Mouse (Mus musculus) embryo, embryonic 9.5 days (tissue): ENCODE results near the gene Hsd3b1.
"Not testable (repeated sequence)": the region's sequence is repeated elsewhere in the genome, so short reads cannot be mapped to it uniquely, and the experiment has no call there.

Experiments
- DNase-seq: peaks from one replicate; pipeline ENCODE4 v3.0.0-alpha.2; 2017; ENCODE audit errors: extremely low spot score

The Hsd3b1 gene

GRCm38 (mm10) chr3:98859576-98859975 is at the start of gene Hsd3b1:
TSS of gene Hsd3b1 (minus strand) at chr3:98859794.
- DNase-seq, result no peak

DNA sequence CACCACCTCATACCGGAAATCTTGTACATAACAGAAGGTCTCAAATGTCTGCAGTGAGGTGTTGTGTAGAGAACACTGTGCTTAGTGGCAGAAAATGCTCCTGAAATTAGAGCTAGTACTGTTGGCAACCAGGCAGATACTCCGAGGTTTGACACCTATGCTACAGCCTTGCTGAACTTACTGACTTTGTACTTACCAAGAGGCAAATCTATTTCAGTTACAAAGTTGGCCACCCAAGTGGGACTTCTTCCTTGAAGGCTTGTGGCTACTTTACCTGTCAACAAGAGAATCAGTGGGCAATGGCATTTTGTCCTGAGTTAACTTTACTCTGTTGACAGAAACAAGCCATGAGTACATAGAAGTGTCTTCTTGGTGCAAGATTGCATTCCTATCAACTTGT is 38.0 kb upstream of the Hsd3b1 start:
- no peak for DNase-seq

- peak; percentile 27 for DNase-seq
These were observed 35.5 kb upstream of the Hsd3b1 start for GRCm38 (mm10) chr3:98895071-98895601.

GRCm38 (mm10) chr3:98893057-98893772 is 33.6 kb upstream of the Hsd3b1 start, which contains the start of gene Hao2:
TSS of gene Hao2 (minus strand) at chr3:98893239.
- DNase-seq, result no peak

- DNase-seq, result no peak
These were observed 30.8 kb upstream of the Hsd3b1 start for GRCm38 (mm10) chr3:98890430-98890829.

DNA sequence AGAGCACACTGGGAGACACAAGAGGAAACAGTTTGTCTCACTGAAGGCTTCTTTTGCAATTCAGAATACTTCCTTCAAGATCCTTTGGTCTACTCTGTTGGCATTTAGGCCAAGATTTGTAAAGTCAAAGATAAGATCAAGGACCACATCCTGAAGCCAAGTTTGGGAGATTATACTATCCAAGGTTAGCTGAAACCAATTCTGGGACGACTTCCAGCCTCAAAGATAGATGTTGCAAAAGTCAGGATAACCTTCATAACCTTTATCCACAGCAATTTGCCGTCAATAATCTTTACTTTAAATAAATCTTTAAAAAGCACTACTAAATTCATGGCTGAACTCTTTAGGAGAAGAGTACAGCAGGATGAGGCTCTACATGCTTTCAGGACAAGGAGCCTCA is 28.6 kb upstream of the Hsd3b1 start:
- DNase-seq, result no peak

DNA sequence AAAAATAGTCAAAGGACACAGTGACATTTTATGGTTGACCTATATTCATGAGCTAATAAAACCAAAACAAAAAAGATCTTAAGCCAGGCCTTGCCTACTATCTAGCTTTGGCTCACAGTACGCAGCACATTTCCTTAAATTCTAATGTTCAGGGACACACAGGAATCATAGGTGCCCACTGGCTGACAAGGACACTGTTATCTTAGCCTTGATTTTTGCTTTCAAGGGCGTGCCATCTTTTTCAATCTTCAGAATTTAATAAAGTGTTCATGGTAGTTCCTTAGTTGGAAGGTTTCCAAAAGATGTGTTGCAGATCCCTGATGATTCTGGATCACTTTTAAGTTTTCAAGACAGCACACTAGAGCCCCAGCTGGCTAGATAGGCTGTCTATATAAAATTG is 21.2 kb upstream of the Hsd3b1 start:
- DNase-seq, result no peak

- no peak for DNase-seq
These were observed 20.6 kb upstream of the Hsd3b1 start for GRCm38 (mm10) chr3:98880216-98880615.

DNA sequence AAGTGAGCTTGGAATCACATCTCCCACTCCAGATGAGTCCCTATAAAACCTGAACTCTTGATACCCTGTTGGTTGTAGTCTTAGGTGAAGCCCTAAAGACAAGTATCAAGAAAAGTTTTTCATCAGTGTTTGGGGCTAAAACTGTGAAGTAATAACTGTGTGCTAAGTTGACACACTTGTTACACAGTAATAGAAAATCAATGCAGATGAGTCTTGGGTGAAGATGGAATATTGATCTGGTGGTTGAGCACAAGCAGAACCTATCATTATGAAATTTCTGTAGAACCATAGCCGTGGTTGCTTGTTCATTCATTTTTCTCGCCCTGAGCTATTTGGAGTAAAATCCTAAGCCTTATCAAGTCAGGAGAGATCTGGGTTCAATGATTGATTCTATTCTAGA is 8.6 kb upstream of the Hsd3b1 start:
- no peak for DNase-seq

- DNase-seq, result no peak
These were observed 3.2 kb upstream of the Hsd3b1 start for GRCm38 (mm10) chr3:98862800-98863199.

GRCm38 (mm10) chr3:98858051-98858450 is 1.5 kb downstream of the Hsd3b1 start:
- no peak for DNase-seq

- DNase-seq, result no peak
These were observed 2.7 kb downstream of the Hsd3b1 start for GRCm38 (mm10) chr3:98856892-98857291.

DNA sequence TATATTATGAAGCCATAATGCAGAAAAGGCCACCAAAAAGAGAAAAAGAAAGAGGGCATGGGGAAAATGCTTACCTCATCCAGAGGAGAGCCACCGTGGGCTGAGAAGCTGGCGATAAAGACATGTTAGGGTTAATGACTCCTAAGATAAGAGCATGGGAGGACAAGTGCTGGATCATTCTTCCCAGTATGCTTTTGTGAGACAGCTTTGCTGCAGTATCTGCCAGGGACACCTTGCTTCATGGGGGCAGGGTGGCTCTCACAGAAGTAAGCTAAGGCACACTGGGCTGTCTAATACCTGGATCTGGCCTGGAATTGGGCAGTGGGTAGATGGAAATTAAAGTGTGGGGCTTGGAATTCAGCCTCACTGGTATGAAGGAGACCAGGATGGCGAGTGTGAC is 4.4 kb downstream of the Hsd3b1 start:
- DNase-seq, result no peak

DNA sequence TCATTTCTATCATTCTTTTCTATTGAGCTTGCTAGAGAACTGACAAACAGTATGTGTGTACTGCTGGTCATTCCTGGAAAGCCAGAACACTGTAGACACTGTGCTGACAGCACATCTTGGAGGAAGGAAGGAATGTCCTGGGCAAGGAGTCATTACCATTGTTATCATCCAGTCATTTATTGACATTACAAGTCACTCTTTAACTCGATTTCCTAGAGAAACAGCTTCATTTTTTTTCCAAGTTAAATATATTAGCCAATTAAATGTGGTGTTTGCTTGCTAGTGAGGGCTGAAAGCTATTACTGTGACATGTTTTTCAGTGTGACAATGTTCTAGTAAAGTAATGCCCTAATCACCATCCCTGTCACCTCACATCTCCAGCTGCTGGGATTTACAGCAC is 5.9 kb downstream of the Hsd3b1 start:
- no peak for DNase-seq

GRCm38 (mm10) chr3:98853051-98853450 is 6.5 kb downstream of the Hsd3b1 start:
- DNase-seq, result no peak

GRCm38 (mm10) chr3:98852631-98853030 is 7.0 kb downstream of the Hsd3b1 start:
- no peak for DNase-seq

DNA sequence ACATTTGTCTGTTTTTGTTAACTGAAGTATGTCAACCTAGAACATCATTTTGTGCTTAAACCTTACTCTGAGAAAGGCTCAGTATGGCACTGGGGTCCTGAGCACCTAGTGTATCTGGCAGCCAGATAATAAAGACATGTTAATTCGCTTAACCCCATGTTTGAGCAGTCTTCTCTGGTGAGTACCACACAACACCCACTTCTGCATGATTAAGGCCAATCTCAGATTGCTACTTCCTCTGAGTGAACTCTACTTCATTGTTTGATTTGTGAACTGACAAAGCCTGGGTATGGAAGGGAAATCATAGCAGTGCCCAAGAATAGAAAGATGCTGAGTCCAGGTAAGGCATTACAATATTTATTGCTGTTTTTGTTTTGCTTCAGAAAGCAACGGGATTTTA is 7.7 kb downstream of the Hsd3b1 start:
- DNase-seq, result no peak

GRCm38 (mm10) chr3:98850262-98850661 is 9.3 kb downstream of the Hsd3b1 start:
- DNase-seq, result no peak

DNA sequence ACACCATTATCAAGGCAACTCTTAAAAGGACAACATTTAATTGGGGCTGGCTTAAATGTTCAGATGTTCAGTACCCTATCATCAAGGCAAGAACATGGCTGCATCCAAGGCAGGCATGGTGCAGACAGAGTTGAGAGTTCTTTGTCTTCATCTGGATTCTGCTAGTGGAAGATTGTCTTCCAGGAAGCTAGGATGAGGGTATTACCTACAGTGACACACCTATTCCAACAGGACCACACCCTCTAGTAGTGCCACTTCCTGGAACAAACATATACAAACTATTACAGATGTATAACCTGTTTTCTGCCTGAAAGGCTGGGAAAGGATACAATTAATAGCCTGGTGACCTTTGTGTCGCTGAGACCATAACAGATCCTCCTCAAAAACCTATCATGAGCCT is 10.7 kb downstream of the Hsd3b1 start:
- DNase-seq, result no peak

DNA sequence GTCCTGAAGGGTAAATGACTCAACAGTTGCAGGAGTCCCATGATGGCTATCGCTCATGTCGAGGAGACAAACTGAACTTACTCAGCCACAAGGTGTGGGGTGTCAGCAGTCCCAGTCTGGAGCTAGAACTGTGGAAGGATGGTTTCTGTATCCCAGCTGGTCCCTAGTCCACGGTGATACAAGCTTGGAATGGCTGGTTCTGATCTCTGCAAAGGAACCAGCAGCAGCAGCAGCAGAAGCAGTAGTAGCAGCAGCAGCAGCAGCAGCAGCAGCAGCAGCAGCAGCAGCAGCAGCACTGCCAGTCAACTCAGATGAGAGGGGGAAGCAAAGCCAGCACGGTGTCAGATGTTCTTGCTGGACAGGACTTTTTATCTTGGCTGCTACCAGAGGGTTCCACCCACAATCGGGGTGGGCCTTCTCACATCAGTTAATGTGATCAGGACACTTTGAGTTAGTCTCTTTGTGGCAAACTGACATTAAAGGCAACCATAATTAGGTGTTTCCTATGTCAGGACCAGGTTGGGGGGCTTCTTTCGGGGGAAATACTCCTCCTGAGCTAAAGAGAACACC is 45.4 kb downstream of the Hsd3b1 start, which contains the start of gene Hsd3b6:
Gene Hsd3b6 (minus strand): TSS at position 343 of the 570 bp plus-strand sequence.
- no peak for DNase-seq

DNA sequence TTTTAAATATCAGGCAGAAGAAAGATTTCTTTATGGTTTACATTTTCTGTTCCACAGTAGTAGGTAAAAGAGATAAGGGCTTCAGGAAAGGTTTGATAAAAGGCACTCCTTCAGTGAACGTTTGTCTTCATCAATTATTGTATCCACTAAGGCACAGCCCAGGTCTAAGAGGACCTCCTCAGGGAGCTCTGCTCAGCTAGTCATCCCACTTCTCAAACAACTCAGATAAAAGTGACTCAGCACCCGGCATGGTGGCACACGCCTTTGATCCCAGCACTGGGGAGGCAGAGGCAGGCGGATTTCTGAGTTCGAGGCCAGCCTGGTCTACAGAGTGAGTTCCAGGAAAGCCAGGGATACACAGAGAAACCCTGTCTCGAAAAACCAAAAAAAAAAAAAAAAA is 46.9 kb downstream of the Hsd3b1 start:
- not testable (repeated sequence) for DNase-seq

- not testable (repeated sequence) for DNase-seq
These were observed 54.6 kb downstream of the Hsd3b1 start for GRCm38 (mm10) chr3:98805032-98805431.
